ENCODE assay signal across 18 mouse cellular contexts in genomic region chr6:72458418-72458817, GRCm38 (mm10). TPM values are rescaled to one million over a fixed set of nuclear protein-coding genes. Genes with fewer than 3 reads are reported as not detected.
DNase-seq lines count a peak whose midpoint lies in the region; ATAC-seq and TF ChIP-seq lines count a peak whose summit lies in the region.
"Had no signal": no experiment of that assay in that cellular context is flagged by ENCODE, and none has a peak within 500 bp of the region (broad histone marks: within the 10 kb centered on the region; RNA-seq: fewer than 3 reads in every experiment).

No protein-coding gene starts in this region.

- no peak overlapping the region for H3K4me3 ChIP-seq in lung, embryonic 15.5 days
- H3K4me3 ChIP-seq in lung, adult 2 months (replicated peaks; ENCODE audit: extremely low read depth, low read depth, low read length): no peak overlapping the region
- no peak overlapping the region for H3K4me3 ChIP-seq in intestine, postnatal 0 days (ENCODE audit: low read depth, low read length)
- H3K4me3 ChIP-seq in stomach, embryonic 15.5 days (replicated peaks): no peak overlapping the region
- H3K4me3 ChIP-seq in layer of hippocampus, adult 2 months: no peak overlapping the region
- H3K4me3 ChIP-seq: midbrain, embryonic 12.5 days had no signal

- intact Hi-C loops in heart, postnatal 25 days (cut with DNase I): no loop called here

- TF ChIP-seq CTCF in lung, adult 2 months (IDR thresholded peaks at IDR 0.05; ENCODE audit: insufficient read depth, low read length): no peak
- no peak for TF ChIP-seq CTCF in intestine, postnatal 0 days (IDR thresholded peaks at IDR 0.05; ENCODE audit: low read depth)
- TF ChIP-seq CTCF in layer of hippocampus, adult 2 months (conservative IDR thresholded peaks at IDR 0.05): no peak

- no peak for ATAC-seq in lung, embryonic 15.5 days (ENCODE audit: borderline replicate concordance, extremely low read depth, low FRiP score, low TSS enrichment)
- ATAC-seq in intestine, postnatal 0 days: peak; percentile 75
- no peak for ATAC-seq in stomach, embryonic 15.5 days (ENCODE audit: insufficient read depth, low FRiP score, low read depth)
- ATAC-seq: forebrain, postnatal 0 days; hindbrain, embryonic 16.5 days had no signal

- peak; percentile 81 for DNase-seq in heart, adult 11 months
- no peak for DNase-seq in heart, postnatal 25 days (ENCODE audit: low spot score)
- no peak for DNase-seq in lung, adult 2 months
- no peak for DNase-seq in layer of hippocampus, adult 2 months (ENCODE audit: low spot score in 2 of 2)
- DNase-seq in testis, postnatal 14 days (ENCODE audit: low spot score): no peak
- DNase-seq: cerebellum, adult 9-11 months; forebrain, postnatal 0 days; heart, postnatal 36 days; kidney, adult 8-10 months; kidney, postnatal 36 days; right cerebral cortex, postnatal 25 days; thymus, adult 2 months had no signal

- TF ChIP-seq POLR2A in lung, adult 2 months (IDR thresholded peaks at IDR 0.05; ENCODE audit: borderline replicate concordance, extremely low read depth, low read depth, low read length): no peak

- H3K36me3 ChIP-seq in lung, embryonic 15.5 days: no peaks in the 10 kb centered on the region
- no peaks in the 10 kb centered on the region for H3K36me3 ChIP-seq in intestine, postnatal 0 days (ENCODE audit: control insufficient read depth, insufficient read depth)
- no peaks in the 10 kb centered on the region for H3K36me3 ChIP-seq in stomach, embryonic 15.5 days
- H3K36me3 ChIP-seq: midbrain, embryonic 12.5 days had no signal

- no peaks in the 10 kb centered on the region for H3K27me3 ChIP-seq in lung, embryonic 15.5 days
- H3K27me3 ChIP-seq in intestine, postnatal 0 days (replicated peaks; ENCODE audit: control insufficient read depth, insufficient read depth, low read length): no peaks in the 10 kb centered on the region
- H3K27me3 ChIP-seq in stomach, embryonic 15.5 days (replicated peaks): no peaks in the 10 kb centered on the region
- H3K27me3 ChIP-seq: CH12.LX; midbrain, embryonic 12.5 days had no signal

- WGBS in lung, embryonic 15.5 days: 36% methylated on average over 7 of the region's 7 CpGs
- 31% methylated on average over 7 of the region's 7 CpGs for WGBS in lung, adult 2 months
- 25% methylated on average over 7 of the region's 7 CpGs for WGBS in intestine, postnatal 0 days
- WGBS in stomach, embryonic 15.5 days: 27% methylated on average over 7 of the region's 7 CpGs

- H3K9me3 ChIP-seq in lung, embryonic 15.5 days: no peaks in the 10 kb centered on the region
- H3K9me3 ChIP-seq in intestine, postnatal 0 days (ENCODE audit: control insufficient read depth): no peaks in the 10 kb centered on the region
- H3K9me3 ChIP-seq in stomach, embryonic 15.5 days: no peaks in the 10 kb centered on the region
- H3K9me3 ChIP-seq: midbrain, embryonic 12.5 days had no signal

- peak overlapping the region; percentile 12; the same call in 1 of the 2 replicates for H3K27ac ChIP-seq in lung, embryonic 15.5 days
- 0 out of 2 replicates have a peak overlapping the region, but pooled peaks have one; percentile 21 for H3K27ac ChIP-seq in intestine, postnatal 0 days (ENCODE audit: low read depth, low read length)
- peak overlapping the region; percentile 59; the same call in 1 of the 2 replicates for H3K27ac ChIP-seq in stomach, embryonic 15.5 days
- H3K27ac ChIP-seq in layer of hippocampus, adult 2 months: no peak overlapping the region
- H3K27ac ChIP-seq: midbrain, embryonic 12.5 days had no signal

- no peak overlapping the region for H3K9ac ChIP-seq in lung, embryonic 15.5 days
- H3K9ac ChIP-seq in intestine, postnatal 0 days (ENCODE audit: low read depth, low read length): no peak overlapping the region
- H3K9ac ChIP-seq in stomach, embryonic 15.5 days: no peak overlapping the region
- H3K9ac ChIP-seq: forebrain, postnatal 0 days; midbrain, embryonic 12.5 days had no signal

- H3K4me2 ChIP-seq in lung, embryonic 15.5 days: no peak overlapping the region
- H3K4me2 ChIP-seq in intestine, postnatal 0 days (replicated peaks; ENCODE audit: low read depth): no peak overlapping the region; the same call in 1 of the 2 replicates
- H3K4me2 ChIP-seq in stomach, embryonic 15.5 days: 0 out of 2 replicates have a peak overlapping the region, but pooled peaks have one; percentile 16
- H3K4me2 ChIP-seq: midbrain, embryonic 12.5 days had no signal

- H3K4me1 ChIP-seq in lung, embryonic 15.5 days: peaks cover 21% of the 10 kb centered on the region
- peaks cover 15% of the 10 kb centered on the region for H3K4me1 ChIP-seq in lung, adult 2 months (ENCODE audit: control insufficient read depth, insufficient read depth, low read length)
- peaks cover 3% of the 10 kb centered on the region; the same call in 1 of the 2 replicates for H3K4me1 ChIP-seq in intestine, postnatal 0 days (replicated peaks; ENCODE audit: control insufficient read depth, insufficient read depth, low read length)
- H3K4me1 ChIP-seq in stomach, embryonic 15.5 days: peaks cover 18% of the 10 kb centered on the region

RNA-seq across cellular contexts. Expression of gene Mat2a, which starts 19.1 kb away (rescaled TPM):
- 100 to 1,000 TPM; 106 to 141 TPM for total RNA-seq in heart, postnatal 25 days (2021)
- polyA plus RNA-seq in lung, embryonic 15.5 days (2015; fragmentation: Nextera tagmentation; extraction: Ambion mirVana): 333 and 355 TPM in 2 replicates
- 90.3 and 94.6 TPM in 2 replicates for polyA plus RNA-seq in lung, adult 2 months (2012; rRNA removed)
- polyA plus RNA-seq in intestine, postnatal 0 days (2015; fragmentation: Nextera tagmentation; extraction: Ambion mirVana): 120 and 128 TPM in 2 replicates
- 284 and 306 TPM in 2 replicates for polyA plus RNA-seq in stomach, embryonic 15.5 days (2015; fragmentation: Nextera tagmentation; extraction: Ambion mirVana)
- 100 to 1,000 TPM; 172 to 195 TPM for total RNA-seq in layer of hippocampus, adult 2 months (2021)

RNA-seq across cellular contexts. Expression of gene Ggcx, which starts 44.3 kb away (rescaled TPM):
- total RNA-seq in heart, postnatal 25 days (2021): 10 to 100 TPM; 33.3 to 35.0 TPM
- 36.5 and 40.0 TPM in 2 replicates for polyA plus RNA-seq in lung, embryonic 15.5 days (2015; fragmentation: Nextera tagmentation; extraction: Ambion mirVana)
- polyA plus RNA-seq in lung, adult 2 months (2012; rRNA removed): 43.4 and 46.2 TPM in 2 replicates
- 6.2 and 6.8 TPM in 2 replicates for polyA plus RNA-seq in intestine, postnatal 0 days (2015; fragmentation: Nextera tagmentation; extraction: Ambion mirVana)
- 30.4 and 39.5 TPM in 2 replicates for polyA plus RNA-seq in stomach, embryonic 15.5 days (2015; fragmentation: Nextera tagmentation; extraction: Ambion mirVana)
- total RNA-seq in layer of hippocampus, adult 2 months (2021): 10 to 100 TPM; 24.2 to 30.3 TPM
